Mouse (Mus musculus) thymus, postnatal 36 days (tissue): ENCODE results near the gene Sdccag8.
A peak's percentile ranks its signal among the peaks of the same experiment; 100 is the strongest.

Experiments
- DNase-seq, 2 experiments: peaks; one replicate each; pipeline ENCODE4 v3.0.0; 2022; ENCODE audit warnings: mixed read lengths in 2 of 2

Gene Sdccag8

DNA sequence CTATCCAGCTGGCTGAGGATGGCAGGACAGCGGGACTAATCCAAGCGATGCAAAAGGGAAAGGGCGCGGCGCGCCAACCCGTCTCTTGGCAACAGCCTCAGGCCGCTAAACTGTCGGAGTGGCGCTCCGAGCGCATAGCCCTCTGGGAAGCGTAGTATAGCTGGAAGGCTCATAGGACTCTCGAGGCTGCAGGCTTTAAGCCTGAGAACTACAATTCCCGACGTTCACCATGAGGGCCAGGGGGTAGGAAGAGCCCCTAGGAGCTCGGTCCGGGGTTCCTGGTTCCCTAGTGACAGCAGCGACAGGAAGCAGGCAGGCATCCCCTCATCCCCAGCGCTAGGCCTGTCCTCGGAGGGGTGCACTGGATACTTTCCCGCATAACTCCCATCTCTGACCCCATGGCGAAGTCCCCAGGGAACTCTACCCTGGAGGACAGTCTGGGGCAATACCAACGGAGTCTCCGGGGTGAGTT is at the start of gene Sdccag8:
Gene Sdccag8 (plus strand): TSS at position 70 of the 472 bp plus-strand sequence.
- peak; percentile 88 to 94 for DNase-seq

DNA sequence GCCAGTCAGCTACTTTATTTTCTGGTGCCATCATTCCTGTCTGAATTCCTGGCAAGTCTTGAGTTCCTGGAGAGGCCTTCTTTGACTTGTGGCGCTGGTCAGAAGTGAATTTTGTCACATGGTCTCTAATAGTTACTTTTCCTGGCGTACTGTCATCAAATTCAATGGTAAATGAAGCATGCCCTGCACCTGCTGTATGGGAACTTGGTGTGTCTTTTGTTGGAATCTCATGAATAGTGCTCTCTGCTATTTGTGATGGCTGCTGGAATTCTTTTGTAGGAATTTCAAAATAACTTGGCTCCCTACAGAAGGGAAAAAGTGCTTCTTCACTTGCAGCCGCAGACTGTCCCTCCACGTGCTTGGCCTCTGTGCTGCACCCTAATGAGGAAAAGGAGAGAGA is 39.9 kb upstream of the Sdccag8 start:
- no peak for DNase-seq

DNA sequence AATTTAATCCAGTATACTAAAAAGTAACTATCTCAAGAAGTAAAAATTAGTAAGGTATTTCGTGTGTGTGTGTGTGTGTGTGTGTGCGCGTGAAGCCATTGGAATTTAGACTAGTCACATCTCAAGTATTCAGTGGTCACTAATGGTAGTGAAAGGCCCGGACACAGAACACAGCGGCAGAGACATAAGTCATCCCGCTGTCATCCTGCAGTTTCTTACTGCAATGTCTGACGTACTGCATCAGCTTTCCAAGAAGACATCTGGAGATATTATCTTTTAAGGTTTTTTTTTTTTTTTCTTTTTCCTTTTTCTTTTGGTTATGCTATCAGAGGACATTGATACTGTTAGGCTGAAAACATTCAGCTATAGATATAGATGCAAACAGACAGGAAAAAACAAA is 25.1 kb upstream of the Sdccag8 start:
- no peak for DNase-seq

DNA sequence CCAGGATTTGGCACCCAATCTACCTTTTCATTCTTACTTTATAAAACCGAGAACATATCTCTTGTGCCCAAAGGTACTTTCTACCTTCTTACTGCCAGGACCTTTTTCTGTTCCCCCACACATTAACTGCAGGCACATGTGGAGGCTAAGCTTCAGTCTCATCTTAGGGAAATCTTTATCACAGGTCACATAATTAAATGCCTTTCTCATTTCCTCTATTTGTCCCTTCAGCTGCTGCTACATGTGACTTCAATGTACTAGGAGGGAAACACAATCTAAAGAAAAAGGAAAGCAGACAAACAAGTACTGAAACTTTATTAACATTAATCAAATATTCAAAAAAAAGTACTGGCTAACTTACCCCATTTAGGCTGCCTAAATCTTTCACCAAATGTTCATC is 22.3 kb upstream of the Sdccag8 start:
- no peak for DNase-seq

DNA sequence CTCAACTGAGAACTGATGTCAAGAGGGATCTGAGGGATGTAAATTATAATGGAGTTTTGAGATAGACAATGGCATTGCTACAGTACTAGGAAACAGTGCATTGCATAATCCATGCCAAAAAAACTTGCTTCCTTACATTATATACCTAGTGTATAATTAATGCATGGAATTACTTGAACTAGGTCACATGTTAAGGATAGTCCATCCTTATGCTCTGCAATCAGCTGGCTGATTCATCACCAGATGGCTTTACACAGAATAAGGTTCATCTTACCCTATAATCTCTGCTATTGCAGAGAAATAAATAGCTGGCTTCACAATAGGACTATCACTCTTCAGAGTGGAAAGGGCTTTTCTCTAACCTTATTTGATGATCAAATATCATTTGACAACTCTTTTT is 15.8 kb upstream of the Sdccag8 start:
- DNase-seq, result no peak

DNA sequence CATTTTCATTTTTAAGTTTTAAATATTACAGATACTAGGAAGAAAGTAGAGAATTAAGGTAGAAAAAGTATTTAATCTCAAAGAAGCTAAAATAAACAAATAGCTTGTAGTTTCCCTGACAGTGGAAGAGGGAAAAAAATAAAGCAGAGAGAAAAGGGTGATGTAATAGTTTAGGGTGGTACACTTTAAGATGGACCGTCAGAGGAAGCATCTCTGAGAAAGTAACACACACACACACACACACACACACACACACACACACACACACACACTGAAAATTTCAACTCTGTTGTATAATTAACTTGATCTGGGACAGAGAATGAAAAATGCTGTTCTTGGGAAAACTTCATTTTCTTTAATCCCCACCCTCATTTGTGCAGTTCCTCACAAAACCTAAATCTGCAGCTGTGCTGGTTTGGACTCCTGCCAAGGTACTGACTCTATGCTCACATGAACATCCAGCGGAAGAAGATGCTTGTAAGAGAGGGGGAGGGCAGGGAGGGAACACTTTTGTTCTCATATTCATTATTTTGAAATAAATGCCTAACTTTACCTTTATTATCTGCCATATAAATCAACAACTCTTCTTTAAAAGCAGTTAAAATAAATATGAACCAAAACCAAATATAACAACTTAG is 13.6 kb upstream of the Sdccag8 start:
- DNase-seq, result peak; percentile 57 to 74

DNA sequence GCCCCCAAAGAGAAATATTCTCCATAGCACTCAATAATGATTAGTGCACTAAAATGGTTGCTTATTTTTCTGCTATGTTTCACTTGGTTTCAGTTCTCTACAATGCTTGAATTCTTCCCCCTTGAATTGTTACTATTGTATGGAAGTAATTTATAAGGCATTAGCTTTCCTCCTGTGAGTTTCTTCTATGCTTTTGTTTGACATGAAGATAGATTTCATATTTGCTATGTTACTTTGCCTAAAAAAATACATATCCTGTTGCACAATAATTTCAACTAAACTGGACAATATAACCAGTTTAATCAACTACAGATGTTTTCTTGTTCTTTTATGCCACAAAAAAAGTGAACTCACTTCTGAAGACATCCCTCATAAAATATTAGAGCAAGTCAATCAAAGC is 4.3 kb upstream of the Sdccag8 start:
- DNase-seq, result no peak

DNA sequence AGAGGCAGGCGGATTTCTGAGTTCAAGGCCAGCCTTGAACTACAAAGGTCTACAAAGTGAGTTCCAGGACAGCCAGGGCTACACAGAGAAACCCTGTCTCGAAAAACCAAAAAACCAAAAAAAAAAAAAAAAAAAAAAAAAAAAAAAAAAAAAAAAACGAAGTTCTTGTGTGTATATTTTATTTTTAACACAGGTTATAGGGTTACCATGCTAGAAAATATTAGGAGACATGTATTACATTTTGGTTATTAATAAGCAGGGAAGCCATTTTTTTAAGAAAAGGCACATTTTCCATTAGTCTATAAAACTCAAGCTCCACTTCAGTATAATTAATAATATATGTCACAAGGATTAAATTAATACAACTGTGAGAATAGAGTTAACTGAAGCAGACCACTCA is 2.6 kb upstream of the Sdccag8 start:
- DNase-seq, result no peak

DNA sequence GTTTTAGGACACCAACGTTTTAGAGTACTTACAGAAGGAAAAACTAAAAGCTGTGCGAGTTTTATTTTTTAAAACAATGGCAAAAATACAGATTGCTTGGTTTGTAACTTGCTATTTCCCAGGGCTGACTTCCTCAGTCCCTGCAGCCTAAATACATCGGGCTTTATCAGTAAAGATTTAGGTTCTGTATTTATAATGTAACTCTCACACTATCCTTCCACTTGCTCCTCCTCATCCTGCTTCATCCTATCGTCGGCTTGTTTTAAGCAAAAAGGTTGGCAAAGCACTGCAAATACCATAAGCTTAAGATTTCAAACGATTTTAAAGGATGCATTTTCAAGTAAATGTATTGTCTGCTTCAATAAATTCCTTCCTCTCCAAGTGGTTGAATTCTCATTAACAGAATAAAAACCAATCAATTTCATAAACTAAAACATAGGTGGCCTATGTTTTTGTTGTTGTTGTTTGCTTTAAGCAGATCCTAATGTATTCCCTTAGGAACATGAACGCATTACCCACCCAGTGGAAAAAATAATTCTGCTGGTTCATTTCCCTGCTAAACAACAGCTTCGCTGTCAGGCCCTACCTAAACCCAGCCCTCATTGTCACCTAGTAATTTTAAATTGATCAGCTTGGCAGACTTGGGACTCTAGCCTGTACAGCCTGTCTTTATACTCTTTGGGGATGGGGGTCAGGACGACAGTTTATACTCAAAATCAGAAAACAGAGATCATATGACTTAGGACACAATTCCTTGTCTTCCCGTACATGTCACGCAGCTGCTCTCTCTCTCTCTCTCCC is 1.8 kb upstream of the Sdccag8 start:
- DNase-seq, result no peak

DNA sequence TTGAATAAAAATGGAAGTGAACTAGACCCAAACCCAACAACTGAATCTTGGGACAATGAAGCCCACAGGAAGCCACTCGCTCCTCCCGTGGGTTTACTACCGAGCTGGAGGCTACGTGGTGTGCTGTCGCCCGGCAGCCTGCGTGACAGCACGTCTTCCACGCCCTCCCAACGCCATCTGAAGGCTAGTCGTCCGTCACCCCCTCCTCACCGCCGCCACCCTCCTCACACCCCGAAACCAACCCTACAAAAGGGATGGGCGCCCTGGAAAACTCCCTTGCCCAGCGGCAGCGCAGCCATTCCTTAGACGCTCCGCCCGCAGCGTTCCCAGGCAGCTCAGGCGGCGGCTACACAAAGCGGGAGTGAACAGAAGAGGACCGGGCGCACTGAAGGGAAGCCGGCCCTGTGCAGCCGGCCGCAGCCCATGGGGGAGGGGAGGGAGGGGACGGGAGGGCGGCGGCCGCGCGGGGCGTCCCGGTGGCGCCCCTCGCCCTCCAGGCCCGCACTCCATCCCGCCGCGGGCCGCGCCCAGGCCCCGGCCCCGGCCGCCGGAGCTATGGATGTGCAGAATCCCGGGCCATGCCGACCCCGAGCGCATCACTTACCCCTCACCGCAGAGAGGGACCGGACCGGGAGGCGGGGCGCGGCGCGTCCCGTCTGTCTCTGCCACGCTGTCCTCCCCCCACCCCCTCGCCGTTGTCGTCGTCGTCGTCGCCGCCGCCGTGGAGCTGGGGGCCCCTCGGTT is 996 bp upstream of the Sdccag8 start:
- peak; percentile 62 to 71 for DNase-seq

DNA sequence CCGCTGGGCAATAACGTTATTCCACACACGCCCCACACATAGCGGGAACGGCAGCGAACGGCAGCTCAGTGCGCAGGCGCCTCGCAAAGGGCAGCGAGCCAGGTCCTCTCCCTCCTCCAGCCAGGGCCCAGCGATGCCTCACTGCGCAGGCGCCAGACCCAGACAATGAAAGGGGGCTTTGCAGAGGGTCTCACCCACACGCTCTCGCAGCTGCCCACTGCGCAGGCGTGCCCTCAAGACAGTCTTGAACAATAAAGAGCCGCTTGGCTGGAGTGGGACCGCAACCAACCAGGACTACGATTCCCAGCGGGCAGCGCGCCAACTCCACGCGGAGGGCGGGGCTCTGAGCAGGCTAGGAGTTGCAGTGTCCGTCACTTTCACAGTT is 432 bp upstream of the Sdccag8 start, which contains the start of gene Cep170:
Gene Cep170 (minus strand): TSS at position 32 of the 385 bp plus-strand sequence.
- peak; percentile 92 to 95 for DNase-seq

DNA sequence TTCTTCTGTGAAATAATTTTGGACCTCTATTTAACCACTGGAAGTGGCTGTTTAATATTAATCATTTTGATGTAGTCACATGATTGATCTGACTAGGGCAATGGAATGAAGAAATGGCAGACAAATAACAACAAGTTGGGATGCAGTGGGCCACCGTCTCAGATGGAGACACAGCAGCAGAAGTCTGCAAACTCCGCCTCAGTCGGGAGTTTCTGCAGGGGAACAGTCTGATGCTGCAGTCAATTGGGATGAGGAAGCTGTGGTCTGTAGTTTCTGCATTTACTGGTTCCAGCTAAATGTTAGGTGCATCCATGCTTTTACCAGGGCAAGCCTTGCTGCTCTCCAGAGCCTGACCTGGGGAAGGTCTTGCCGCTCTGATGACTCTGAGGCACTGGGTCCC is 2.3 kb downstream of the Sdccag8 start:
- no peak for DNase-seq

DNA sequence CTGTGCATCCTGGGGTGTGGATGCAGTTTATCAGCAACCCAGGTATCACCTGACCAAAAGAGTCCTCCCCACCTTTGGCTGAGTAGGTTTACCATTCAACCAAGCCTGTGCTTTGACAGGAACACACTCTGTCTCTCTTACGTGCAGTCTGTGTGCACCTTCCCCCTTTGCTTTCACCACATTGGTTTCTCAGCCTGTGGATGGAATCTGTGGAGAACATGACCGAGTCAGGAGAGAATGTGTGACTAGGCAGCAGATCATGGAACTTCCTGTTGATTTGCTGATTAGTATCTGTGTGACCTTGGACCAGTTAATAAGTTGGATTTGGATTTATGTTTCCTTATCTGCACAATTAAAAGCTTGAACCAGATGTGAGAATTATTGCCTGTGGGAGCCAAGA is 3.7 kb downstream of the Sdccag8 start:
- DNase-seq, result no peak

DNA sequence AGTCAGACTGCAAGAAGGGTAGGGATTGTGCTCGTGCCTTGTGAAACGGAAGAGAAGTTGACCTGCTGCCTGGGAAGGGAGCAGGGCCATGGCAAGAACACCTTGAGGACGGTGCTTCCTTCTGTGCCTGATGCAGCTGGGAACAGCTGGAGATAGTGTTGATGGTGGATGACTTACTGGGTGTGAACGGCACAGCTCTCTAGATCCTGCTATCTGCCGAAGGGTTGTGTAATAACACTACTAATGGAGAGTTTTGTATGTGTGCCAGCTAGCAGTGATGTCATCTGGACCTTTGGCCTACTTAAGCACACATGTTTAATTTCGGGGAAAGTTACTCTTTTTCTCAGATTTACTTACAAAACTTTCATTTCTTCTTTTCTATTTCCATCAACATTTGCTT is 4.3 kb downstream of the Sdccag8 start:
- no peak for DNase-seq

DNA sequence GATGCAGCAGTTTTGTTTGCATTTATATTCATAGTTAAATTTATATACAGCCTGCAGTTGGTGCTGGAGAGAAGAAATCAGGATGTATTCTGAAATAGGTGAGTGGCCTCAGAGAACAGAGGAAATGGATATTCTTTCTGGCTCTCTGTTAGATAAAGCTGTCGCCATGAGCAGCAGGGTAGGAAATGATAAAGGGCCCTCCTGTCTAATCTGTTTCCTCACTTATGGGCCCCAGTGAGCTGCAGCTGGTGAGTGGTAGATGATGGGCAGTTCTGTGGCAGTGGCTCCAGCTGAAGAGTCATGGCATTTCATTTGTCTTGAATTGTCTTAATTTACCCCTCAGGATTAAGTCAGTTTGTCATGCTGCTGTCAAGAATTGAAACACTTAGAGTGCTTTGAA is 7.5 kb downstream of the Sdccag8 start:
- no peak for DNase-seq

DNA sequence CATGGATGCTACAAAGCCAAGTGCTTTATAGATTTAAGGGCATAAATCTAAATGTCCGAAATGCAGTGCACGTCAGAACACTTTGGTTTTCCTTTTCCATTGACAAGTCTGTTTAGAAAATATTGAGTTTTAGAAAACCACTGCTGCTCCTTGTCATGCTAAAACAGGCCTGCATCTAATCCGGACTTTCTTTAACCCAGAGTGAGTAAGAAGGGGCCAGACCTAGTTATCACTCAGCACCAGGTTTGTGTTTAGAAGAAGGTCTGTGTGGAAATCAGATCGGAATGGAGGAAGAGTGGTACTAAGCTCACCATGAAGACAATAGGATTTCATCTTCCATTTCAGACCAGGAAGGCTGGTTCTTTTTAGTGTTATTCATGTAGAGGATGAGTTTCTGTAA is 8.5 kb downstream of the Sdccag8 start:
- DNase-seq, result no peak

DNA sequence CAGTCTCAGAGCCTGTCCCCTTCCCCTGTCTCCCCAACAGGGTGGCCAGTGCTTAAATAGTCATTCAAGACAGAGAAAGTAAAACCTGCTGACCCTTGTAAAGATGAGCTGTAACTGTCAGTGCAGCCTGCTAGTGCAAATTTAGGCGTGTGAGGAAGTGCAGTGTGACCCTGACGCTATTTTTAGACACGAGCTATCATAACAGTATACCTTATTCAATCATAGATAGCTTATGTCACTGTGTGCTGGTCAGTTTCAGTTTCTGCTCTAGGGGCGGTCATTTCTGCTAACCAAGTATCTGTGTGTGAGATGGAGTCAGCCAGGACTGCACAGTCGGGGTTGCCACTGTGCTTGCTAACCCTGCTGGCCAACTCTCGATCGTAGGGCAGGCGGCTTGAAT is 9.4 kb downstream of the Sdccag8 start:
- no peak for DNase-seq

DNA sequence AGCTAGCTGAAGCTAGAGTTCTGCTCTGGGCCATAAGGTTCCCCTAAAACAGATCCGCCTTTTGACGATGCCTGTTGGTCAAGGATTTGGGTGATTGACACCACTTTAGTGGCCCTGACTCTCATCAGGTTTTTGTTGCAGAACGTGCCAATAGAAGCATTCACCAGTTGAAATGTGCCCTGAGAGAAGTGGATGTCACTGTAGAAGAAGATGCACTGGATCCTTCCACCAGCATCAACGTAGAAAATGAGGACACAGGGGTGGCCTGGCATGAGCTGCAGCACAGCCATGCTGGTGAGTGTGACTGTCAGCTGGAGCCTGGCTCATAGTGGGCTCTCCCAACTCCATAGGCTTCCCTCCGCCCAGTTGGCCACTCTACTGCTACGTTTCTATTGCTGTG is 10.2 kb downstream of the Sdccag8 start:
- no peak for DNase-seq

DNA sequence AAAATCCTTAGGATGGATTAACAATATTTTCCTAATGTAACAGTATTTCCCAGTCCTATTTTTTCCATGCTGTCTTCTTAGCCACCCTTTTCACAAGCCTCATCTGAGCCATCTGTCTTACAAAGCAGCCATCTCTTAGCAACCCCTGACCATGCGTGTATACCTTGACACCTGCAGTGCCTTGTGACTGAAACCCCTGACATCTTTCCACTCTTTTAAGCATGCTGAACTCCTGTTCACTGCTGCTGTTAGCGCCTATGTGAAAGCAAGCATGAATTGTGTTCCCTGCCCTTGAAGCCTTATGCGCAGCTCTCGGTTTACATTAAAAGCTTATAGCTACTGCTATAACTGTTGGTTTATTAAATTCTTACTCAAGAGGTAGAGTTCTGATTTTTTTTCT is 10.6 kb downstream of the Sdccag8 start:
- DNase-seq, result no peak

DNA sequence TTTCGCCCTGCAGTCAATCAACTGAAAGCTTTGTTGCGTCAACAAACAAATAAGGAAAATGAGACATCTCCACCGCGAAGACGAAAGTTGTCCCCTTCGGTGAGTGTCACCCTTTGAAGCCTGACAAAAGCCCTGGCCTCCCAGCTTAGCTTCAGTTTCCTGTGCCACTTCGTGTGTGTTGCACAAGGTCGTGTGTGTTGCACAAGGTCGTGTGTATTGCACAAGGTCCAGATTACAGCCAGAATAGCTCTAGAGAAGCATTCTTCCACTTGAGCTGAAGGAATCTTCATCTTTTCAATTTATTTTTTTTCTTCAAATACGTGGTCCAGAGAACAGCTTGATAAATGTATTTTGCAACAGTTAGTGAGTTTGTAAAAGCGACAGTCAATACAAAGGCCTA is 11.7 kb downstream of the Sdccag8 start:
- no peak for DNase-seq

DNA sequence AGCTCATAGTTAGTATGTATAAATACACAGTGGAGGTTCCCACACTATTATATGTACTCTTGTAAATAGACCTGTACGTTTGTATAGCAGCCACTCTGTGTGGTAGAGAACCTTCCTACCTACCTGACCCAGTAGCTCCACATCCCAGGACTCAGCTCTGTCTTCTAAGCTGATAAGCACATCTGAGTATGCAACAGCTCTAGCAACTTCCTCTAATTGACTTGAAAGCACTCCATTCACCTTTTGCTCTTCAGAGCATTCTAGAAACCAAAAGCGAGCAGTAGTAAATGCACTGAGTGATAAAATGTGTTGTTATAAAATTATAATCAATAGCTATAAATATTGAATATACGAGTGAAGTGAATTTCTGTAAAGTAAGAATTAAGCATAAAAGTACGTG is 12.5 kb downstream of the Sdccag8 start:
- DNase-seq, result no peak

DNA sequence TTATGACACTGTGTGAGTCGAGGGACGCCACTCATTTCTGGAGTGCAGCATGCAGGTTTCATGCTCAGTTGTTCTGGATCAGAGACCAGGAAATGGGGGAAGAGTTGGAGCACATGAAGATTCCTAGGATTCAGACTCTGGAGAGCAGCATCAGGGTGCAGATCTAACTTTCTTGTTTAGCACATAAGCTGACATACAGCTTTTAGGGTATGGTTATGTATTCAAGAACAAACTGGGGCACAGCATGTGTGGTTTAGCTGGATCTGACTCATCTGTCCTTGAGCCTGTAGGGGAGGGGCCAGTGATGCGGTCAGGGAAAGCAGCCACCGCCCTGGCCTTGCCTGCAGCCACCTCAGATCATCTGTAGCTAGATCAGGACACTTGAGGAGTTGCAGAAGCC is 12.9 kb downstream of the Sdccag8 start:
- no peak for DNase-seq

DNA sequence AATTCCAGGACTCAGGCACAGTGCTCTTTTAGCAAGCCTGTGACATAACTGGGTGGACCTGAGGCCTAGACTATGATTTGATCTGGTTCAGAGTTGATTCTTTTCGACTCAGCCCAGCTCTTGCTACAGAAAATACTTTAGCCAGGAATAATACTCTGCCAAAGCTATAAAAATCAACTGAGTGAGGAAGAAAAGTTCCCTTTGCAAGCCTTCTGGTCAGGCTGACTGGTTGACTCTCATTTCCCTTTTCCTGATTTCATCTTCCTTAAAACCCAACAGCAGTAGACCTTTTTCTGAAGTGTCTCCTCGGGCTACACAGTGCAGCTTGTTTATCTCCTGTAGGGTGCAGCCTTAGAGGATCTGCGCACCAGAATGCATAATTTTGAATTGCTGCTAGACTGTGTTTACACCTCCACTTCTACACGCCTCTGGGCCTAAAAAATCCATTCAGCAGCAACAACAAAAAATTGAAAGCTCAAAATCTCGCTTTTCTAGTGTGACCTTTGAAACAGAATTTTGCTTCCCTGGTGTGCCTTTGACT is 13.6 kb downstream of the Sdccag8 start:
- no peak for DNase-seq

DNA sequence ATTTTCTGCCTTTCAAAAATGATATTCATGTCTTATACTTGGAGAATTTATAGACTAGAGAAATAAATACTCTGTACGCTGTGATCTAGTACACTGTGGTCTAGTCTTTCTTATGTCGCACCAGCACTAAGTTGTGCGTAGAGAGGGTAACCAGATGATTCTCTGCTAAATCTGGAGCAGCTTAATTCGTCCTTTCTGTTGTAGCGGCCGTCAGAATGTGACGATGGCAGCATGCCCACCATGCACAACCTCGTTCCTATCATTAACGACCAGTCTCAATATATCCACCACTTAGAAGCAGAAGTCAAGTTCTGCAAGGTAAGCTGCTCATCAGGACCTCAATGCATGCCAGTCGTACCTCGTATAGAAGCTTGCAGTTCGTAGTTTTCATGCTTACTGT is 14.2 kb downstream of the Sdccag8 start:
- DNase-seq, result no peak
